Mouse (Mus musculus) CD4-positive, CD25-positive, alpha-beta regulatory T cell (primary cell): ENCODE measurements around the gene Slfn4. TPM values are rescaled to one million over a fixed set of nuclear protein-coding genes. Genes with fewer than 3 reads are reported as not detected.

Source experiments
- polyA plus RNA-seq: library from polyadenylated mRNA; unstranded; fragments of 100-300 nt; shearing (Covaris generic); gene quantifications from one replicate; pipeline ENCODE4 v1.2.1, GENCODE M21; 2017

The Slfn4 gene
- polyA plus RNA-seq = 0.14 TPM

GRCm38 (mm10) chr11:83174948-83175539 is at the start of gene Slfn4:
Gene Slfn4 (plus strand): TSS chr11:83175186.

GRCm38 (mm10) chr11:83191134-83191893 is 16.3 kb downstream of the Slfn4 start, which contains the start of gene Slfn3:
Gene Slfn3 (plus strand): TSS chr11:83191330.

Other genes with a start within 250 kb of the Slfn4 start
- 46.8 TPM for gene Slfn5, start 223.8 kb upstream of the Slfn4 start, polyA plus RNA-seq
- gene Slfn9, start 183.4 kb upstream of the Slfn4 start, polyA plus RNA-seq = 14.0 TPM
- 112 TPM for gene Slfn8, start 154.4 kb upstream of the Slfn4 start, polyA plus RNA-seq
- 631 TPM for gene Slfn2, start 110.1 kb upstream of the Slfn4 start, polyA plus RNA-seq
- gene Slfn1, start 58.3 kb upstream of the Slfn4 start, polyA plus RNA-seq = 258 TPM
- gene Slfn3, start 16.1 kb downstream of the Slfn4 start, polyA plus RNA-seq = 4.3 TPM
- gene Slfn14, start 111.5 kb downstream of the Slfn4 start, polyA plus RNA-seq = not detected
- gene Ap2b1, start 123.8 kb downstream of the Slfn4 start, polyA plus RNA-seq = 48.4 TPM
- gene Pex12, start 127.4 kb downstream of the Slfn4 start, polyA plus RNA-seq = 15.0 TPM
- gene Rasl10b, start 234.0 kb downstream of the Slfn4 start, polyA plus RNA-seq = not detected